Mouse (Mus musculus): ENCODE data around the gene Gm49601.

- TF ChIP-seq CTCF (IDR thresholded peaks at IDR 0.05; ENCODE audit: low read depth, low read length) (no peak), POLR2AphosphoS5 (IDR thresholded peaks at IDR 0.05; ENCODE audit: insufficient replicate concordance, low read depth, low read length) (no peak), TAL1 (conservative IDR thresholded peaks at IDR 0.05; ENCODE audit: low read depth, low read length) (no peak), GATA1 (IDR thresholded peaks at IDR 0.05; ENCODE audit: borderline replicate concordance, low read length) (no peak)
Measured at GRCm38 (mm10) chr16:18586906-18587546, 39.2 kb downstream of the Gm49601 start.

Measured in G1E (cell line).